Mouse (Mus musculus): ENCODE data around the gene Spryd4.

- TF ChIP-seq GATA1 (IDR thresholded peaks at IDR 0.05; ENCODE audit: borderline replicate concordance, low read length) (no peak), FLI1 (IDR thresholded peaks at IDR 0.05; ENCODE audit: low read length) (no peak)
Measured at GRCm38 (mm10) chr10:128188242-128188877, 23.2 kb downstream of the Spryd4 start.
